Mouse (Mus musculus) lung, postnatal 0 days (tissue): Measurements from ENCODE around the gene Atg7.

Source experiments
- CTCF ChIP-seq: IDR thresholded peaks from 2 replicates; pipeline ENCODE4 v1.5.1; 2016; ENCODE audit warnings: antibody characterized with exemption, mild to moderate bottlenecking
- EP300 ChIP-seq: IDR thresholded peaks from 2 replicates; pipeline ENCODE4 v1.6.1; 2016; ENCODE audit warnings: antibody characterized with exemption, mild to moderate bottlenecking, control low read depth

DNA sequence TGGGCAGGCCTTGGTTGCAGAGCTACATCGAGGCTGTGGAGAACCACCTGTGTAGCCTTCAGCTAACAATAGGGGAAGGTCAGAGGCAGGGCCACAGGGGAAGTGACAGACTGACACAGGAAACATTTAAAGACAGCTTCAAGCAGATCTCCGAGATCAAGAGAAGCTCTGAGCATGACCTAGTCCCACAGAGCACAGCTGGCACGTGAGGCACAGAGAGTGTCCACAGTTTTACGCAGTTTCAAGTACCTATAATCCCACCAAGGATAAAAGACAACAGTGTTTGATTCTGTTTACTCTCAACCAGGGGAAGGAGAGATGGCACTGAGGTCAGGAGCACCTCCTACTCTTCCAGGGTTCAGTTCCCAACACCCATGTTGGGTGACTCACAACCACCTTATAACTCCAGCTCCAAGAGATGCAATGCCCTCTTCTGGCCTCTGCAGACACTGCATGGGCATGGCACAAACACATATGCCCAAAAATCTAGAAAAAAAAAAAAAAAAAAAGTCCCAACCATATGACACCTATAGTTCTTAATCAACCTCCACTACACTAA lies 251.7 kb downstream of the Atg7 start:
- TF ChIP-seq CTCF (peak; percentile 57), EP300 (no peak)
